Mouse (Mus musculus) spleen, postnatal 10 days (tissue): ENCODE results near the gene Gm20870.
"Not testable (repeated sequence)": the region's sequence is repeated elsewhere in the genome, so short reads cannot be mapped to it uniquely, and the experiment has no call there.

Source experiments
- DNase-seq, 2 experiments: peaks; one replicate each; pipeline ENCODE4 v3.0.0; 2021 to 2022; ENCODE audit warnings: low spot score in 2 of 2

Gm20870 gene

DNA sequence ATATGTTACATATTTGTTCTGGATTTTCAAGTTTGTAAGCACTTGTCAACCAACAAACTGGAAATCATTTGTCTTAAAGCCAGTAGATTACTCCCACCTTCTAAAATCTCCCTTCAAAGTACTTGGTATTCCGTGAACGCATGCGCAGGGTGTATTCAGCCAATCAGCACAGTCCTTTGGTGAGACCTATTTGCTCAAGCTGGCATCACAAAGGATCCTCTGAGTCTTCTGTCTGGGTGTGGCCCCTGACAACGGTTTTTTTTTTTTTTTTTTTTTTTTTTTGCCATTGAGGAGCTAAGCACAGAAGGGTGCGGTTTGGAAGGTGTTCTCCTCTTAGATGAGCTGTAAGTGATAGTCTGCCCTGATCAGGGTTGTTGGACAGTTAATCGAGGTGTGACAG, at the start of gene Gm20870:
TSS of gene Gm20870 (plus strand) at position 301 of the 400 bp plus-strand sequence.
- DNase-seq, result not testable (repeated sequence)
